Mouse (Mus musculus) forebrain, embryonic 14.5 days (tissue): Measurements from ENCODE around the gene Scarf2. TPM values are rescaled to one million over a fixed set of nuclear protein-coding genes. Genes with fewer than 3 reads are reported as not detected.

ENCODE experiments used
- ATAC-seq: fragments of 200-750 bp; cut with Nextera tagmentation; 2 replicates; pipeline ENCODE4 v1.8.0; 2017; ENCODE audit warnings: mild to moderate bottlenecking, moderate library complexity
- DNase-seq: peaks from one replicate; pipeline ENCODE4 v3.0.0-alpha.2; 2015; ENCODE audit warnings: low spot score
- H3K27ac ChIP-seq: fragments of 300-500 bp; sonication (generic); 2 replicates; pipeline ENCODE4 v1.5.1; 2014; ENCODE audit warnings: low read depth, mild to moderate bottlenecking, control low read depth, low read length, moderate library complexity
- H3K27me3 ChIP-seq: fragments of 300-500 bp; sonication (generic); replicated peaks from 2 replicates; pipeline ENCODE4 v1.6.1; 2014; ENCODE audit warnings: low read length, control low read depth, mixed read lengths; ENCODE audit not compliant: control insufficient read depth, insufficient read depth
- H3K36me3 ChIP-seq: fragments of 300-500 bp; sonication (generic); 2 replicates; pipeline ENCODE4 v1.6.1; 2014; ENCODE audit warnings: low read length, control low read depth; ENCODE audit not compliant: control insufficient read depth, insufficient read depth
- H3K4me1 ChIP-seq: fragments of 300-500 bp; sonication (generic); 2 replicates; pipeline ENCODE4 v1.6.1; 2014; ENCODE audit warnings: antibody characterized with exemption, low read length, control low read depth; ENCODE audit not compliant: control insufficient read depth, insufficient read depth
- H3K4me2 ChIP-seq: fragments of 300-500 bp; sonication (generic); 2 replicates; pipeline ENCODE4 v1.6.1; 2014; ENCODE audit warnings: mild to moderate bottlenecking, control low read depth, low read length
- H3K4me3 ChIP-seq: fragments of 300-500 bp; sonication (generic); 2 replicates; pipeline ENCODE4 v1.5.1; 2014; ENCODE audit warnings: low read depth, low read length, control low read depth
- H3K9ac ChIP-seq: fragments of 300-500 bp; sonication (generic); 2 replicates; pipeline ENCODE4 v1.6.1; 2014; ENCODE audit warnings: mild to moderate bottlenecking, low read length, control low read depth, moderate library complexity
- H3K9me3 ChIP-seq: fragments of 300-500 bp; sonication (generic); replicated peaks from 2 replicates; pipeline ENCODE4 v1.6.1; 2016; ENCODE audit warnings: low read length, control low read depth, mixed read lengths; ENCODE audit not compliant: control insufficient read depth
- WGBS: fragments of 180-500 bp; shearing (Covaris S2); extraction: QIAGEN DNeasy Blood & Tissue Kit; methylation state at CpG from one replicate; pipeline ENCODE4 v1.1.7; 2014; 5-methylcytosine and 5-hydroxymethylcytosine counted together
- polyA plus RNA-seq: library from polyadenylated mRNA; unstranded; fragments of >200 nt; fragmentation: Nextera tagmentation; extraction: Ambion mirVana; gene quantifications from 2 replicates; pipeline ENCODE4 v1.2.1, GENCODE M21; 2014

The Scarf2 gene
- polyA plus RNA-seq, 1 experiment from 2014 or later = 1.1 TPM

GRCm38 (mm10) chr16:17831781-17832180 is 34.7 kb downstream of the Scarf2 start:
- no peaks in the 10 kb centered on the region for H3K36me3 ChIP-seq
- H3K4me3 ChIP-seq = no peak overlapping the region
- H3K4me2 ChIP-seq = no peak overlapping the region
- 13% methylated on average over 11 of the region's 11 CpGs for WGBS
- DNase-seq (peak; percentile 32), ATAC-seq (no peak)
- H3K9ac ChIP-seq = no peak overlapping the region
- H3K27me3 ChIP-seq = peaks cover 61% of the 10 kb centered on the region
- no peak overlapping the region for H3K27ac ChIP-seq
- no peaks in the 10 kb centered on the region; the same call in 1 of the 2 replicates for H3K4me1 ChIP-seq
- H3K9me3 ChIP-seq = no peaks in the 10 kb centered on the region

GRCm38 (mm10) chr16:17832821-17833220 is 35.7 kb downstream of the Scarf2 start, which contains the start of gene B830017H08Rik:
Gene B830017H08Rik, plus strand, starts transcription at chr16:17833121.
- Histone ChIP-seq H3K27me3 (peaks cover 64% of the 10 kb centered on the region), H3K9me3 (no peaks in the 10 kb centered on the region), H3K27ac (peak within 1 kb of the TSS; percentile 74), H3K4me1 (no peaks in the 10 kb centered on the region; the same call in 1 of the 2 replicates), H3K4me3 (peak within 1 kb of the TSS; percentile 50), H3K9ac (peak within 1 kb of the TSS; percentile 73), H3K4me2 (peak within 1 kb of the TSS; percentile 77), H3K36me3 (peaks cover 1% of the 10 kb centered on the region; the same call in 1 of the 2 replicates)
- WGBS = 26% methylated on average over 7 of the region's 7 CpGs
- ATAC-seq = no peak; the same call in 1 of the 2 replicates
- DNase-seq = no peak

- H3K4me3 ChIP-seq = peak overlapping the region; percentile 50
- no peaks in the 10 kb centered on the region for H3K9me3 ChIP-seq
- peak overlapping the region; percentile 73 for H3K9ac ChIP-seq
- no peaks in the 10 kb centered on the region; the same call in 1 of the 2 replicates for H3K4me1 ChIP-seq
- DNase-seq (peak; percentile 60), ATAC-seq (peak; percentile 70)
- H3K4me2 ChIP-seq = peak overlapping the region; percentile 77
- H3K36me3 ChIP-seq = peaks cover 3% of the 10 kb centered on the region; the same call in 1 of the 2 replicates
- peak overlapping the region; percentile 74 for H3K27ac ChIP-seq
- under 1% methylated on average over 37 of the region's 37 CpGs for WGBS
- peaks cover 65% of the 10 kb centered on the region for H3K27me3 ChIP-seq
Measured at GRCm38 (mm10) chr16:17833321-17833680, 36.2 kb downstream of the Scarf2 start.

GRCm38 (mm10) chr16:17833681-17834399 is 36.8 kb downstream of the Scarf2 start:
- H3K9ac ChIP-seq = peak overlapping the region; percentile 73
- peaks cover 7% of the 10 kb centered on the region; the same call in 1 of the 2 replicates for H3K36me3 ChIP-seq
- no peaks in the 10 kb centered on the region; the same call in 1 of the 2 replicates for H3K4me1 ChIP-seq
- H3K27ac ChIP-seq = peak overlapping the region; percentile 74
- H3K9me3 ChIP-seq = no peaks in the 10 kb centered on the region
- DNase-seq (peak; percentile 54), ATAC-seq (peak; percentile 75)
- H3K4me3 ChIP-seq = peak overlapping the region; percentile 50
- peak overlapping the region; percentile 77 for H3K4me2 ChIP-seq
- peaks cover 65% of the 10 kb centered on the region for H3K27me3 ChIP-seq
- under 1% methylated on average over 61 of the region's 103 CpGs for WGBS

GRCm38 (mm10) chr16:17834543-17834942 is 37.5 kb downstream of the Scarf2 start:
- Histone ChIP-seq H3K4me2 (peak overlapping the region; percentile 77), H3K36me3 (peaks cover 7% of the 10 kb centered on the region; the same call in 1 of the 2 replicates), H3K9me3 (no peaks in the 10 kb centered on the region), H3K4me3 (peak overlapping the region; percentile 50), H3K9ac (peak overlapping the region; percentile 73), H3K4me1 (no peaks in the 10 kb centered on the region; the same call in 1 of the 2 replicates), H3K27me3 (peaks cover 65% of the 10 kb centered on the region), H3K27ac (peak overlapping the region; percentile 74; the same call in 1 of the 2 replicates)
- 51% methylated on average over 7 of the region's 7 CpGs for WGBS
- no peak for DNase-seq
- ATAC-seq = no peak

- H3K27me3 ChIP-seq = peaks cover 59% of the 10 kb centered on the region
- H3K4me2 ChIP-seq = no peak overlapping the region
- whole genome bisulfite sequencing = 54% methylated on average over 13 of the region's 13 CpGs
Measured at GRCm38 (mm10) chr16:17835481-17835880, 38.4 kb downstream of the Scarf2 start.

GRCm38 (mm10) chr16:17838051-17838450 is 41.0 kb downstream of the Scarf2 start, which contains the start of gene Car15:
Gene Car15, minus strand, starts transcription at chr16:17838364.
- H3K27ac ChIP-seq = no peak within 1 kb of the TSS
- H3K4me3 ChIP-seq = no peak within 1 kb of the TSS
- no peak within 1 kb of the TSS for H3K4me2 ChIP-seq
- H3K4me1 ChIP-seq = no peaks in the 10 kb centered on the region; the same call in 1 of the 2 replicates
- no peak for ATAC-seq
- no peak for DNase-seq
- H3K36me3 ChIP-seq = peaks cover 40% of the 10 kb centered on the region
- H3K9ac ChIP-seq = no peak within 1 kb of the TSS
- peaks cover 34% of the 10 kb centered on the region for H3K27me3 ChIP-seq
- WGBS = 84% methylated on average over 6 of the region's 6 CpGs
- H3K9me3 ChIP-seq = no peaks in the 10 kb centered on the region

More at GRCm38 (mm10) chr16:17835481-17835880, 38.4 kb downstream of the Scarf2 start:
- peaks cover 14% of the 10 kb centered on the region for H3K36me3 ChIP-seq
- DNase-seq (no peak), ATAC-seq (no peak)
- H3K9ac ChIP-seq = no peak overlapping the region
- H3K27ac ChIP-seq = no peak overlapping the region
- H3K9me3 ChIP-seq = no peaks in the 10 kb centered on the region
- H3K4me1 ChIP-seq = no peaks in the 10 kb centered on the region; the same call in 1 of the 2 replicates
- no peak overlapping the region for H3K4me3 ChIP-seq

GRCm38 (mm10) chr16:17839976-17840375 is 42.9 kb downstream of the Scarf2 start:
- no peak for DNase-seq
- H3K9ac ChIP-seq = no peak overlapping the region
- H3K4me2 ChIP-seq = no peak overlapping the region
- no peak overlapping the region for H3K4me3 ChIP-seq
- no peaks in the 10 kb centered on the region for H3K9me3 ChIP-seq
- H3K27me3 ChIP-seq = peaks cover 15% of the 10 kb centered on the region
- H3K27ac ChIP-seq = no peak overlapping the region
- ATAC-seq = no peak
- H3K36me3 ChIP-seq = peaks cover 59% of the 10 kb centered on the region
- no peaks in the 10 kb centered on the region for H3K4me1 ChIP-seq
- 82% methylated on average over 4 of the region's 4 CpGs for WGBS

- Histone ChIP-seq H3K4me2 (no peak overlapping the region), H3K27ac (no peak overlapping the region), H3K9ac (no peak overlapping the region), H3K27me3 (0 out of 2 replicates have a peak, but pooled peaks cover 3% of the 10 kb centered on the region), H3K36me3 (peaks cover 84% of the 10 kb centered on the region), H3K9me3 (no peaks in the 10 kb centered on the region), H3K4me1 (no peaks in the 10 kb centered on the region), H3K4me3 (no peak overlapping the region)
- 91% methylated on average over 7 of the region's 7 CpGs for WGBS
- ATAC-seq = no peak
- no peak for DNase-seq
Measured at GRCm38 (mm10) chr16:17842437-17842836, 45.4 kb downstream of the Scarf2 start.
